Mouse (Mus musculus): ENCODE measurements at regions not wholly inside any gene's neighbourhood (a gene's known extent, or its start where the extent isn't known, plus 50 kb on each side); places are given as distances from the start of the nearest gene placed in this dataset.

DNA sequence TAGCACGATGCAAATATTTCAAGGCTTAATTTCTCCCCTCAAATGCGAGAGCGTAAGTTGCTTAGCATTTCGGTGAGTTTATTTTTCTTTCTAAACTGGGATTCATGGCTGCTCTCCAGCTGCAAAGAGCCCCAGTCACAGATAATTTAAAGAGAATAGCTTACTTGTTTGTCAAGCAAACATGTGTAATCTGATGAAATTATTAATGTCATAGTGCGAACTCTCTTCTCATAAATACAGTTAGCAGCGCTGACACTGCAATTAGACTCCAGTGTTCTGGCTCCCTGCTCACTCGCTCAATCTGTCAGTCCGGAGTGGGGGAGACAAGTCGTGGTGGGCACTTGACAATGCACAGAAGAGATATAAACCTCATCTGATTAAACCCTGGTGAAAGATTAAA is 266.5 kb upstream of the Adgrl2 start:
- DNase-seq (ENCODE audit: low spot score) (no peak), ATAC-seq (ENCODE audit: extremely low read depth, insufficient number of reproducible peaks, low FRiP score, poor library complexity, severe bottlenecking) (no peak)

DNA sequence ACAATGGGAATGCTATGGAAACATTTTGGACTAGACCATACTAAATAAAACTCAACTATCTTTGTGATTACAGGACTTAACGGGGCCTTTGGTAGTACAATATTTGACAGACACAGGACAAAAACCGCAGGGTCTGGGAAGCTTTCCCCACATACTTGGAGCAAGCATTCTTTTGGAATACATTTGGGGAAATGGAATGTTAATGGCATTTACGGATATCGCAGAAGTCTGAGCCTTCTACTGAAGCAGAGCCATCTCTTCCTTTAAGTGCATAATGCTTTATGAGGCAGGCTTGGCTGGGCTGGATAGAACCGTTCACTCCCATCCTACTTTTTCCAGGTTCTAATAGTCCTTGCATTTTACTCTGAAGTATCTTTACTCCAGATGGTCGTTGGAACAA is 262.7 kb upstream of the Adgrl2 start:
- Histone ChIP-seq H3K9me3 (replicated peaks) (peaks cover 42% of the 10 kb centered on the region), H3K4me1 (ENCODE audit: insufficient read depth, low read depth, low read length) (no peaks in the 10 kb centered on the region), H3K36me3 (replicated peaks) (no peaks in the 10 kb centered on the region), H3K27me3 (ENCODE audit: insufficient read depth, low read length) (no peaks in the 10 kb centered on the region), H3K4me3 (ENCODE audit: low read depth, low read length) (no peak overlapping the region)
- DNase-seq (ENCODE audit: low spot score): no peak
- TF ChIP-seq CTCF (IDR thresholded peaks at IDR 0.05; ENCODE audit: low read depth, low read length) (no peak), TAL1 (conservative IDR thresholded peaks at IDR 0.05; ENCODE audit: low read depth, low read length) (no peak), GATA2 (IDR thresholded peaks at IDR 0.05; ENCODE audit: borderline replicate concordance, low read depth, low read length) (no peak), GATA1 (IDR thresholded peaks at IDR 0.05; ENCODE audit: borderline replicate concordance, low read length) (no peak), POLR2AphosphoS5 (IDR thresholded peaks at IDR 0.05; ENCODE audit: insufficient replicate concordance, low read depth, low read length) (no peak)
- ATAC-seq (ENCODE audit: extremely low read depth, insufficient number of reproducible peaks, low FRiP score, poor library complexity, severe bottlenecking): no peak

More for the DNA sequence above, 266.5 kb upstream of the Adgrl2 start:
- no peak for TF ChIP-seq POLR2AphosphoS5 (IDR thresholded peaks at IDR 0.05; ENCODE audit: insufficient replicate concordance, low read depth, low read length)
- no peak for TF ChIP-seq CTCF (IDR thresholded peaks at IDR 0.05; ENCODE audit: low read depth, low read length)
- no peak for TF ChIP-seq GATA2 (IDR thresholded peaks at IDR 0.05; ENCODE audit: borderline replicate concordance, low read depth, low read length)
- no peak for TF ChIP-seq GATA1 (IDR thresholded peaks at IDR 0.05; ENCODE audit: borderline replicate concordance, low read length)
- no peak for TF ChIP-seq TAL1 (conservative IDR thresholded peaks at IDR 0.05; ENCODE audit: low read depth, low read length)
- H3K27me3 ChIP-seq (ENCODE audit: insufficient read depth, low read length): no peaks in the 10 kb centered on the region
- no peaks in the 10 kb centered on the region for H3K36me3 ChIP-seq (replicated peaks)
- peaks cover 37% of the 10 kb centered on the region for H3K9me3 ChIP-seq (replicated peaks)
- H3K4me1 ChIP-seq (ENCODE audit: insufficient read depth, low read depth, low read length): no peaks in the 10 kb centered on the region
- H3K4me3 ChIP-seq (ENCODE audit: low read depth, low read length): no peak overlapping the region

DNA sequence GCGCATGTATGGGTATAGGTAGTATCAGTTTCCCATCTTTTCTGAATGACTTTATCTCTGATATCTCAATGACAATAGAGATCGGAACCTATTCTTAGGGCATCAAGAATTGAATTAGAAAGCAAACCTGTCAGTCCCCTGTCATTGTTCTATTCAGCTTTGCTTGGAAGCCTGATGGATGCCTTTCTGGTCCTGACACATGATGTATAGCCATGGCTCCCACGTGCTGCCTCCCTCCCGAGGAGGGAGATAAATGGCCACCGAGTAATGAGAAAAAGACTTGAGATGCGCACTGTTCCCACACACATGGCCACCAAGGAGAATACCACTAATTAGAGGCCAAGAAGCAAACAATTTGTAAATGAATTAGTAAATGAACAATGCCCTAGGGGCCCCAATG is 261.8 kb upstream of the Adgrl2 start:
- H3K9me3 ChIP-seq (replicated peaks): peaks cover 41% of the 10 kb centered on the region
- no peak for DNase-seq (ENCODE audit: low spot score)

DNA sequence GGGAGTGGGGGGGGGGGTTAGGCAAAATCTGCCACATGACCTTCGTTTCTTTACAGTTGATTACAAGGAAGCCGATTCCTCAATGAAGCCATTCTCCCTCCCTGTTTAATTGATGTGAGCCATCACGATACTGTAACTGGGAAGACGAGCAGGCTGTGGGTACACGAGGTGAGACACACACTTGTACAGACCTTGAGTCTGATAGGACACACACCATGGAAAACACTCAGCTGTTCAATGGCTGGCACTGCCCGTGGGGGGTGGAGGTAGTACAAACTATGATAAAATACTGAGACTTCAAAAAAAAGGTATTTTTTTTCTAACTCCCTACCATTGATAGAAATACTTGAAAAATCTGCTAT is 257.3 kb upstream of the Adgrl2 start:
- Histone ChIP-seq H3K4me3 (ENCODE audit: low read depth, low read length) (no peak overlapping the region), H3K27me3 (ENCODE audit: insufficient read depth, low read length) (no peaks in the 10 kb centered on the region), H3K9me3 (replicated peaks) (peaks cover 24% of the 10 kb centered on the region), H3K36me3 (replicated peaks) (no peaks in the 10 kb centered on the region), H3K4me1 (ENCODE audit: insufficient read depth, low read depth, low read length) (no peaks in the 10 kb centered on the region)
- no peak for TF ChIP-seq POLR2AphosphoS5 (IDR thresholded peaks at IDR 0.05; ENCODE audit: insufficient replicate concordance, low read depth, low read length)
- no peak for TF ChIP-seq GATA2 (IDR thresholded peaks at IDR 0.05; ENCODE audit: borderline replicate concordance, low read depth, low read length)
- no peak for TF ChIP-seq GATA1 (IDR thresholded peaks at IDR 0.05; ENCODE audit: borderline replicate concordance, low read length)
- no peak for TF ChIP-seq CTCF (IDR thresholded peaks at IDR 0.05; ENCODE audit: low read depth, low read length)
- no peak for TF ChIP-seq TAL1 (conservative IDR thresholded peaks at IDR 0.05; ENCODE audit: low read depth, low read length)
- DNase-seq (ENCODE audit: low spot score) (no peak), ATAC-seq (ENCODE audit: extremely low read depth, insufficient number of reproducible peaks, low FRiP score, poor library complexity, severe bottlenecking) (no peak)

More for the DNA sequence above, 261.8 kb upstream of the Adgrl2 start:
- H3K4me3 ChIP-seq (ENCODE audit: low read depth, low read length): no peak overlapping the region
- no peaks in the 10 kb centered on the region for H3K4me1 ChIP-seq (ENCODE audit: insufficient read depth, low read depth, low read length)
- no peak for ATAC-seq (ENCODE audit: extremely low read depth, insufficient number of reproducible peaks, low FRiP score, poor library complexity, severe bottlenecking)
- no peaks in the 10 kb centered on the region for H3K36me3 ChIP-seq (replicated peaks)
- H3K27me3 ChIP-seq (ENCODE audit: insufficient read depth, low read length): no peaks in the 10 kb centered on the region
- TF ChIP-seq TAL1 (conservative IDR thresholded peaks at IDR 0.05; ENCODE audit: low read depth, low read length) (no peak), GATA2 (IDR thresholded peaks at IDR 0.05; ENCODE audit: borderline replicate concordance, low read depth, low read length) (no peak), CTCF (IDR thresholded peaks at IDR 0.05; ENCODE audit: low read depth, low read length) (no peak), GATA1 (IDR thresholded peaks at IDR 0.05; ENCODE audit: borderline replicate concordance, low read length) (no peak), POLR2AphosphoS5 (IDR thresholded peaks at IDR 0.05; ENCODE audit: insufficient replicate concordance, low read depth, low read length) (no peak)

DNA sequence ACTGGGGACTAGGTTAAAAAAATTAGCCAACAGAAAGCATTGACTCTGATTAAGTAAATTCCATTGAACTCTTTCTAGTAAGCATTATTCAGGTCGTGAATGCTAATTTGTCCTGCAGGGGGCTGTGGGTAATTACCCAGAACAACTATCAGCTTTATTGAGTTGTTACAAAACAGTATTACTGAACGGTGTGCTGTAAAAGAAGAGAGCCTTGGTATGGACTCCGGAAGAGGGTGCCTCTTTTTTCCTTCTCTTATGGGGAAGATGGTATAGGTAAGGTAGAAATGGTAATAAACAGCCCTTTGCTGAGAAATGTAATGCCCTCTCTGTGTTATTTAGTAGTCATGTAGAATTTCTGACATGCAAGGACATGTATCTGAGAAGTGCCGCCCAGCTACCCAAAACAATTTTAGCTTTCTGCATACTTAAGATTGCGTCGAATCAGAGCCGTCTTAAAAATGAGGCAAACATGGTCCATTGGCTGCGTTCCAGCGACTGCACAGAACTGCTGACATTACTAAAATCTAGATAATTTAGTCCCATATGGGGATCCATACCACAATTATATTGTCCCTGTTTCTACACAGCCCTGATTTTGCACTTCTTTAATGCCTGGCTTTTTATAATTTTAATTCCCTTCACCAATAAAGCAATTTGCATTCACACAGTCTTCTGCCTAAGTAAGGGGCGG is 256.7 kb upstream of the Adgrl2 start:
- Histone ChIP-seq H3K36me3 (replicated peaks) (no peaks in the 10 kb centered on the region), H3K27me3 (ENCODE audit: insufficient read depth, low read length) (no peaks in the 10 kb centered on the region), H3K9me3 (replicated peaks) (peaks cover 22% of the 10 kb centered on the region), H3K4me1 (ENCODE audit: insufficient read depth, low read depth, low read length) (no peaks in the 10 kb centered on the region), H3K4me3 (ENCODE audit: low read depth, low read length) (no peak overlapping the region)
- DNase-seq (ENCODE audit: low spot score) (no peak), ATAC-seq (ENCODE audit: extremely low read depth, insufficient number of reproducible peaks, low FRiP score, poor library complexity, severe bottlenecking) (no peak)
- TF ChIP-seq POLR2AphosphoS5 (IDR thresholded peaks at IDR 0.05; ENCODE audit: insufficient replicate concordance, low read depth, low read length): no peak
- TF ChIP-seq TAL1 (conservative IDR thresholded peaks at IDR 0.05; ENCODE audit: low read depth, low read length): no peak
- TF ChIP-seq GATA1 (IDR thresholded peaks at IDR 0.05; ENCODE audit: borderline replicate concordance, low read length): no peak
- no peak for TF ChIP-seq GATA2 (IDR thresholded peaks at IDR 0.05; ENCODE audit: borderline replicate concordance, low read depth, low read length)

GRCm38 (mm10) chr3:149239664-149240063 is 249.3 kb upstream of the Adgrl2 start:
- no peak overlapping the region for H3K4me3 ChIP-seq (ENCODE audit: low read depth, low read length)
- H3K4me1 ChIP-seq (ENCODE audit: insufficient read depth, low read depth, low read length): no peaks in the 10 kb centered on the region
- H3K9me3 ChIP-seq (replicated peaks): peaks cover 39% of the 10 kb centered on the region
- no peak for TF ChIP-seq CTCF (IDR thresholded peaks at IDR 0.05; ENCODE audit: low read depth, low read length)
- TF ChIP-seq POLR2AphosphoS5 (IDR thresholded peaks at IDR 0.05; ENCODE audit: insufficient replicate concordance, low read depth, low read length): no peak
- TF ChIP-seq GATA1 (IDR thresholded peaks at IDR 0.05; ENCODE audit: borderline replicate concordance, low read length): no peak
- no peaks in the 10 kb centered on the region for H3K36me3 ChIP-seq (replicated peaks)
- no peak for ATAC-seq (ENCODE audit: extremely low read depth, insufficient number of reproducible peaks, low FRiP score, poor library complexity, severe bottlenecking)
- no peaks in the 10 kb centered on the region for H3K27me3 ChIP-seq (ENCODE audit: insufficient read depth, low read length)
- DNase-seq (ENCODE audit: low spot score): no peak
